Mouse (Mus musculus) fibroblast of lung, adult 2 months (primary cell): ENCODE results near the gene Pafah1b1.

Experiments used
- DNase-seq: peaks from one replicate; pipeline ENCODE4 v3.0.0-alpha.2; 2011; ENCODE audit warnings: low read depth

Pafah1b1 gene

GRCm38 (mm10) chr11:74662221-74662620, 62.2 kb downstream of the Pafah1b1 start:
- no peak for DNase-seq

- DNase-seq, result no peak
Measured at GRCm38 (mm10) chr11:74661641-74662040, 62.8 kb downstream of the Pafah1b1 start.

- no peak for DNase-seq
Measured at GRCm38 (mm10) chr11:74660336-74660735, 64.1 kb downstream of the Pafah1b1 start.

- no peak for DNase-seq
Measured at GRCm38 (mm10) chr11:74655941-74656340, 68.5 kb downstream of the Pafah1b1 start.

- DNase-seq, result no peak
Measured at GRCm38 (mm10) chr11:74653385-74653784, 71.1 kb downstream of the Pafah1b1 start.

GRCm38 (mm10) chr11:74652791-74653191, 71.7 kb downstream of the Pafah1b1 start:
- no peak for DNase-seq

GRCm38 (mm10) chr11:74650576-74651100, 73.8 kb downstream of the Pafah1b1 start:
- DNase-seq, result no peak

- DNase-seq, result no peak
Measured at GRCm38 (mm10) chr11:74649647-74650551, 74.6 kb downstream of the Pafah1b1 start.

- DNase-seq, result peak; percentile 84
Measured at GRCm38 (mm10) chr11:74649095-74649646, 75.3 kb downstream of the Pafah1b1 start, which contains the start of gene Cluh. TSS of gene Cluh (plus strand) at chr11:74649495.

- DNase-seq, result no peak
Measured at GRCm38 (mm10) chr11:74648676-74649075, 75.8 kb downstream of the Pafah1b1 start.

- DNase-seq, result no peak
Measured at GRCm38 (mm10) chr11:74647966-74648365, 76.5 kb downstream of the Pafah1b1 start.

- DNase-seq, result no peak
Measured at GRCm38 (mm10) chr11:74639628-74640027, 84.8 kb downstream of the Pafah1b1 start.

GRCm38 (mm10) chr11:74638791-74639411, 85.6 kb downstream of the Pafah1b1 start:
- DNase-seq, result no peak

- peak; percentile 68 for DNase-seq
Measured at GRCm38 (mm10) chr11:74637971-74638790, 86.3 kb downstream of the Pafah1b1 start.

- DNase-seq, result no peak
Measured at GRCm38 (mm10) chr11:74637486-74637885, 87.0 kb downstream of the Pafah1b1 start.

GRCm38 (mm10) chr11:74634490-74635275, 89.8 kb downstream of the Pafah1b1 start:
- DNase-seq, result peak; percentile 39

GRCm38 (mm10) chr11:74631880-74632789, 92.3 kb downstream of the Pafah1b1 start:
- DNase-seq, result no peak

- DNase-seq, result no peak
Measured at GRCm38 (mm10) chr11:74627481-74627880, 97.0 kb downstream of the Pafah1b1 start.

GRCm38 (mm10) chr11:74625333-74625732, 99.1 kb downstream of the Pafah1b1 start:
- DNase-seq, result no peak
